ENCODE assay signal across 21 mouse cellular contexts in genomic region chr5:24622386-24623040, GRCm38 (mm10). TPM values are rescaled to one million over a fixed set of nuclear protein-coding genes. Genes with fewer than 3 reads are reported as not detected.
DNase-seq lines count a peak whose midpoint lies in the region; ATAC-seq and TF ChIP-seq lines count a peak whose summit lies in the region.
"Had no signal": no experiment of that assay in that cellular context is flagged by ENCODE, and none has a peak within 500 bp of the region (broad histone marks: within the 10 kb centered on the region; RNA-seq: fewer than 3 reads in every experiment).

No protein-coding gene starts in this region.

- peak; percentile 71 for DNase-seq in cerebellum, adult 11-12 months
- DNase-seq in cerebellum, postnatal 4 days (ENCODE audit: low spot score in 2 of 2) = no peak
- DNase-seq in midbrain, postnatal 0 days (ENCODE audit: low spot score) = no peak
- DNase-seq in frontal cortex, adult 2 months (ENCODE audit: extremely low spot score in 1 of 2, low spot score in 1 of 2) = no peak
- no peak for DNase-seq in gastrocnemius, postnatal 4 days (ENCODE audit: low spot score in 2 of 2)
- DNase-seq: adrenal gland, adult 8-10 months; heart, postnatal 4 days; kidney, adult 11 months; layer of hippocampus, postnatal 36 days; liver; liver, postnatal 0 days; lung, postnatal 36 days; right cerebral cortex, postnatal 25 days; thymus, postnatal 14 days had no signal

- H3K4me1 ChIP-seq in hindbrain, embryonic 15.5 days (replicated peaks) = peaks cover 48% of the 10 kb centered on the region
- peaks cover 18% of the 10 kb centered on the region for H3K4me1 ChIP-seq in hindbrain, embryonic 12.5 days
- H3K4me1 ChIP-seq in forebrain, embryonic 13.5 days = peaks cover 44% of the 10 kb centered on the region
- peaks cover 14% of the 10 kb centered on the region; the same call in 1 of the 2 replicates for H3K4me1 ChIP-seq in midbrain, postnatal 0 days (ENCODE audit: insufficient read depth, low read length)

- H3K4me3 ChIP-seq in hindbrain, embryonic 15.5 days = no peak overlapping the region
- no peak overlapping the region for H3K4me3 ChIP-seq in hindbrain, embryonic 12.5 days
- no peak overlapping the region for H3K4me3 ChIP-seq in forebrain, embryonic 13.5 days
- H3K4me3 ChIP-seq in midbrain, postnatal 0 days (ENCODE audit: low read depth, low read length) = peak overlapping the region; percentile 66; the same call in 1 of the 2 replicates
- H3K4me3 ChIP-seq: erythroblast, embryonic 14.5 days; heart, embryonic 13.5 days; midbrain, embryonic 12.5 days had no signal

- TF ChIP-seq CTCF in midbrain, postnatal 0 days (IDR thresholded peaks at IDR 0.05) = no peak

- no peaks in the 10 kb centered on the region for H3K9me3 ChIP-seq in hindbrain, embryonic 15.5 days
- H3K9me3 ChIP-seq in hindbrain, embryonic 12.5 days (replicated peaks) = no peaks in the 10 kb centered on the region
- no peaks in the 10 kb centered on the region for H3K9me3 ChIP-seq in forebrain, embryonic 13.5 days (replicated peaks)
- H3K9me3 ChIP-seq in midbrain, postnatal 0 days (ENCODE audit: low read length) = no peaks in the 10 kb centered on the region
- H3K9me3 ChIP-seq: heart, embryonic 13.5 days; midbrain, embryonic 12.5 days had no signal

- H3K36me3 ChIP-seq in hindbrain, embryonic 15.5 days = peaks cover 5% of the 10 kb centered on the region; the same call in 1 of the 2 replicates
- H3K36me3 ChIP-seq in hindbrain, embryonic 12.5 days = no peaks in the 10 kb centered on the region
- H3K36me3 ChIP-seq in forebrain, embryonic 13.5 days (ENCODE audit: poor library complexity, severe bottlenecking) = no peaks in the 10 kb centered on the region
- H3K36me3 ChIP-seq in midbrain, postnatal 0 days (ENCODE audit: insufficient read depth, low read length) = no peaks in the 10 kb centered on the region
- H3K36me3 ChIP-seq: heart, embryonic 13.5 days; midbrain, embryonic 12.5 days had no signal

- 73% methylated on average over 7 of the region's 7 CpGs for WGBS in hindbrain, embryonic 15.5 days
- WGBS in hindbrain, embryonic 12.5 days = 69% methylated on average over 7 of the region's 7 CpGs
- WGBS in forebrain, embryonic 13.5 days = 70% methylated on average over 7 of the region's 7 CpGs
- WGBS in midbrain, postnatal 0 days = 72% methylated on average over 7 of the region's 7 CpGs

- no peak overlapping the region for H3K9ac ChIP-seq in hindbrain, embryonic 15.5 days
- no peak overlapping the region for H3K9ac ChIP-seq in hindbrain, embryonic 12.5 days
- peak overlapping the region; percentile 37; the same call in 1 of the 2 replicates for H3K9ac ChIP-seq in forebrain, embryonic 13.5 days
- H3K9ac ChIP-seq in midbrain, postnatal 0 days (replicated peaks; ENCODE audit: low read length, poor library complexity, severe bottlenecking) = peak overlapping the region; percentile 84; the same call in 1 of the 2 replicates
- H3K9ac ChIP-seq: heart, embryonic 13.5 days; liver, postnatal 0 days; midbrain, embryonic 12.5 days had no signal

- H3K27ac ChIP-seq in hindbrain, embryonic 15.5 days (replicated peaks) = no peak overlapping the region
- H3K27ac ChIP-seq in hindbrain, embryonic 12.5 days = no peak overlapping the region
- H3K27ac ChIP-seq in forebrain, embryonic 13.5 days = peak overlapping the region; percentile 25; the same call in 1 of the 2 replicates
- no peak overlapping the region for H3K27ac ChIP-seq in midbrain, postnatal 0 days (ENCODE audit: low read depth, low read length)
- H3K27ac ChIP-seq: heart, embryonic 13.5 days; kidney, postnatal 0 days; midbrain, embryonic 12.5 days had no signal

- peak overlapping the region; percentile 64 for H3K4me2 ChIP-seq in hindbrain, embryonic 15.5 days
- H3K4me2 ChIP-seq in hindbrain, embryonic 12.5 days (replicated peaks) = no peak overlapping the region
- H3K4me2 ChIP-seq in forebrain, embryonic 13.5 days = peak overlapping the region; percentile 73; the same call in 1 of the 2 replicates
- H3K4me2 ChIP-seq in midbrain, postnatal 0 days (ENCODE audit: low read depth, low read length, poor library complexity, severe bottlenecking) = peak overlapping the region; percentile 78
- H3K4me2 ChIP-seq: heart, embryonic 13.5 days had no signal

- no peaks in the 10 kb centered on the region for H3K27me3 ChIP-seq in hindbrain, embryonic 15.5 days
- H3K27me3 ChIP-seq in hindbrain, embryonic 12.5 days = peaks cover 33% of the 10 kb centered on the region
- H3K27me3 ChIP-seq in forebrain, embryonic 13.5 days = peaks cover 2% of the 10 kb centered on the region; the same call in 1 of the 2 replicates
- no peaks in the 10 kb centered on the region for H3K27me3 ChIP-seq in midbrain, postnatal 0 days (ENCODE audit: insufficient read depth, low read length)

- no peak for ATAC-seq in hindbrain, embryonic 15.5 days (ENCODE audit: low FRiP score, low read depth)
- ATAC-seq in hindbrain, embryonic 12.5 days (ENCODE audit: low FRiP score) = no peak
- no peak for ATAC-seq in forebrain, embryonic 13.5 days
- no peak for ATAC-seq in midbrain, postnatal 0 days (ENCODE audit: low FRiP score)
- ATAC-seq: liver, postnatal 0 days had no signal

RNA-seq across cellular contexts. Expression of gene Smarcd3, which starts 1.7 kb away (rescaled TPM):
- 134 and 138 TPM in 2 replicates for polyA plus RNA-seq in hindbrain, embryonic 15.5 days (2015; fragmentation: Nextera tagmentation; extraction: Ambion mirVana)
- 78.4 and 83.2 TPM in 2 replicates for polyA plus RNA-seq in hindbrain, embryonic 12.5 days (2016; fragmentation: Nextera tagmentation; extraction: Ambion mirVana)
- polyA plus RNA-seq in forebrain, embryonic 13.5 days (2015; fragmentation: Nextera tagmentation; extraction: Ambion mirVana) = 111 and 114 TPM in 2 replicates
- 279 and 347 TPM in 2 replicates for total RNA-seq in midbrain, postnatal 0 days (2014; rRNA removed)
- 187 and 189 TPM in 2 replicates for polyA plus RNA-seq in midbrain, postnatal 0 days (2015; fragmentation: Nextera tagmentation; extraction: Ambion mirVana)
- polyA plus RNA-seq in frontal cortex, adult 2 months (2012; rRNA removed) = 116 and 135 TPM in 2 replicates
- total RNA-seq in gastrocnemius, postnatal 4 days (2021) = 100 to 1,000 TPM; 131 to 137 TPM
- polyA plus RNA-seq: erythroblast, embryonic 14.5 days had no signal

RNA-seq across cellular contexts. Expression of gene Chpf2, which starts 36.0 kb away (rescaled TPM):
- polyA plus RNA-seq in hindbrain, embryonic 15.5 days (2015; fragmentation: Nextera tagmentation; extraction: Ambion mirVana) = 18.7 and 19.0 TPM in 2 replicates
- 22.3 and 23.1 TPM in 2 replicates for polyA plus RNA-seq in hindbrain, embryonic 12.5 days (2016; fragmentation: Nextera tagmentation; extraction: Ambion mirVana)
- polyA plus RNA-seq in forebrain, embryonic 13.5 days (2015; fragmentation: Nextera tagmentation; extraction: Ambion mirVana) = 15.0 and 17.2 TPM in 2 replicates
- total RNA-seq in midbrain, postnatal 0 days (2014; rRNA removed) = 31.3 and 32.8 TPM in 2 replicates
- polyA plus RNA-seq in midbrain, postnatal 0 days (2015; fragmentation: Nextera tagmentation; extraction: Ambion mirVana) = 25.5 and 26.3 TPM in 2 replicates
- 47.1 and 50.5 TPM in 2 replicates for polyA plus RNA-seq in frontal cortex, adult 2 months (2012; rRNA removed)
- 10 to 100 TPM; 34.4 to 36.7 TPM for total RNA-seq in gastrocnemius, postnatal 4 days (2021)

RNA-seq across cellular contexts. Expression of gene Abcf2, which starts 45.2 kb away (rescaled TPM):
- 78.7 and 82.1 TPM in 2 replicates for polyA plus RNA-seq in hindbrain, embryonic 15.5 days (2015; fragmentation: Nextera tagmentation; extraction: Ambion mirVana)
- polyA plus RNA-seq in hindbrain, embryonic 12.5 days (2016; fragmentation: Nextera tagmentation; extraction: Ambion mirVana) = 108 and 110 TPM in 2 replicates
- polyA plus RNA-seq in forebrain, embryonic 13.5 days (2015; fragmentation: Nextera tagmentation; extraction: Ambion mirVana) = 117 and 124 TPM in 2 replicates
- total RNA-seq in midbrain, postnatal 0 days (2014; rRNA removed) = 55.9 and 57.0 TPM in 2 replicates
- polyA plus RNA-seq in midbrain, postnatal 0 days (2015; fragmentation: Nextera tagmentation; extraction: Ambion mirVana) = 58.2 and 62.3 TPM in 2 replicates
- 78.1 and 86.2 TPM in 2 replicates for polyA plus RNA-seq in frontal cortex, adult 2 months (2012; rRNA removed)
- 10 to 100 TPM; 60.6 to 61.0 TPM for total RNA-seq in gastrocnemius, postnatal 4 days (2021)

Comparison
In these comparisons a context has a peak if more than half of its experiments do, and no peak if none do; other contexts are left out.
1. H3K9ac ChIP-seq: peak in forebrain, embryonic 13.5 days (single experiment) and midbrain, postnatal 0 days (single experiment); none in hindbrain, embryonic 15.5 days (single experiment) and hindbrain, embryonic 12.5 days (single experiment).